Mouse (Mus musculus) kidney, postnatal 4 days (tissue): ENCODE results near the gene Olfr869.

ENCODE experiments used
- DNase-seq, 2 experiments: peaks; one replicate each; pipeline ENCODE4 v3.0.0; 2021; ENCODE audit warnings: mixed read lengths in 2 of 2

Gene Olfr869

DNA sequence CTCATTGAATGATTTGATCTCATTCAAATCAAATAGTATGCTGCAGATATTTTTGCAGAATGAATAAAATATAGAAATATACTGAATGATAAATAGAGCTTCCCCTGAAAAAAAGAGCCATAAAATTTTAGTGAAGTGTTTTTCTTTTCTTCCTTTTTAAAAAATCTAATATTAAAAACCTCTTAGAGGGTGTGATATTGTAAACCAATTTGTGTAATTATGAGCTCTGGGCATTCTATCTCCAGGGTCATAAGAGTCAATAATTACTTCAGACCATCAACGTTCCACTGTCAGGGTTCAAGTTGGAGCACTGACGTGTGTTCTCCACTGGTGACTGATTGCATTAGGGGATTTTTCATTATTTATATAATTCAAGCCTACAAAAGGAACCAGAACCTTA lies at the start of gene Olfr869:
Gene Olfr869, plus strand, starts transcription at position 301 of the 400 bp plus-strand sequence.
- no peak for DNase-seq

DNA sequence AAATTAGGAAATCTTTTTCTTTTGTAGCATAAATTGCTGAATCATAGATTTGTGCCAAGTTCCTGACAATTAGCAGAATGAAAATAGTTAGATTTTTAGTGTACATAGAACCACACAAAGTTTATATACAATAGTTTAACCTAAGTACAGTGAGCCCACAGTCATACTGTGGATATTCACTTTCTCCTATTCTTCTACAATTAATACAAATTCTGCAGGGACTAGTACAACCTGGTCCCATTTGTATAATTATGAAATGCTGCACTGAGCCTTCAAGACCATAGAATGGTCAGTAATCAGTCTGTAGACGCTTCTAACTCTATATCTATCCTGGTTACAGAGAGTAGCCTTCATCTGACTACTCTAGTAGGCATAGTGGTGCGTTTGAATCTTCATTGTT lies 30.5 kb upstream of the Olfr869 start, which contains the start of gene Olfr868:
Gene Olfr868, plus strand, starts transcription at position 301 of the 400 bp plus-strand sequence.
- DNase-seq: no peak

DNA sequence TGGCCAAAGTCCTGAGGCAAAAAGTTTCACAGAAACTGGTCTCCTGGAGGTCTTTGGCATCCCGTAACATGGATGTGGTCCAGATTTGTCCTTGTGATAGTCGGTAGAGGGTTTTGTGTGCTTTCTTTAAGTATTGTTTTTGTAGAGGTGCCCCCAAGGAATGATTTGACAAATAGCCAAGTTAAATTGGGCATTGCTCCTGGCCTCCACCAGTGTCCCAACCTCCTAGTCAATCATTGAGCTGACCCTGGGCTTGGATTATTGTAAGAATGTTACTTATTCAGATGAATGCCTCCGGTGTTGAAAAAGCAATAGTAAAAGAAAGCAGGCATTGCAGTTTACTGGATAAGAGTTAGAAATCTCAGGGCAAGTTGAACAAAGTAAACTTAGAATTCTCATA lies 20.9 kb downstream of the Olfr869 start:
- no peak for DNase-seq

DNA sequence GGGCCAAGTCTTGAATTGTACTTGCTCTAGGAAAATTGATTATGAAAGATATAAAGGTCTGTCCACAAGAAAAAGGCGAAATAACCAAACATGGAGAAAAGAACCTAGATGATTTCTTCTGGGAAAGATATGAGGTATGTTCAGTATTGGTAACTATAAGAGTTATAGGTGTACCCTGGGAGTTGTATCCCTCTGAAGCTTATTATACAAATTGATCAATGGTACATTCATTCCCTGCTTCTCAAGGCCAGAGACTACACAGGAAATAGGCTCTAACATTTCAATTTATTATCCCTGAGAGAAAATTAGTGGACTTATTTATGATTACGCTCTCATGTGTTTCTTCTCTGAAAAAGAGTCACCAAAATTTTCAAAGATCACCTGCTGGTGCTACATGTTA lies 45.1 kb downstream of the Olfr869 start, which contains the start of gene Olfr870:
Gene Olfr870, minus strand, starts transcription at position 101 of the 400 bp plus-strand sequence.
- no peak for DNase-seq

DNA sequence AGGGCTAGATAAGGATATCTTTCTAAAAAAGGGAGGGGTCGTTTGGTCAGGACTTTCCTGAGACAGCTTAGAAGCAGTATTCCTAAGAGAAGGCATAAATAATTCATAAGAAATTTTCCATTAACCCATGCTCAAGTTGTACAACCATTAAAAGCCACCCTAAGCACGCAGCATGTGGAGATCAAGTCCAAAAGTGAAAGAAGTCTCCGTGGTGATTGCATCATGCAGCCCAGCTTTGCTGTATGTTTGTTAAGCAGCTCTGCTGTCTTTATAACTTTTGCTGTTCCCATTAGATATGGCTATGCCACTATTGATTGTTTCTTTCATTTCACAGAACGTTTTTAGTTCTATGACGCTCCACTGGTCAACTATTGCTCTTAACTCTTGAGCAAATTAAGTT lies 50.7 kb downstream of the Olfr869 start:
- no peak for DNase-seq
